Mouse (Mus musculus) limb, embryonic 11.5 days (tissue): Measurements from ENCODE around the gene Dld. TPM values are rescaled to one million over a fixed set of nuclear protein-coding genes. Genes with fewer than 3 reads are reported as not detected.

Experiments used
- ATAC-seq: fragments of 200-750 bp; cut with Nextera tagmentation; 2 replicates; pipeline ENCODE4 v1.8.0; 2017; ENCODE audit warnings: low read depth; ENCODE audit not compliant: insufficient number of reproducible peaks, low FRiP score, low TSS enrichment
- DNase-seq: peaks from one replicate; pipeline ENCODE4 v3.0.0-alpha.2; 2015; ENCODE audit warnings: low spot score
- H3K27ac ChIP-seq: fragments of 300-500 bp; sonication (generic); replicated peaks from 2 replicates; pipeline ENCODE4 v1.5.1; 2014; ENCODE audit warnings: low read depth, mild to moderate bottlenecking, low read length
- H3K27me3 ChIP-seq: fragments of 300-500 bp; sonication (generic); 2 replicates; pipeline ENCODE4 v1.6.1; 2014; ENCODE audit warnings: mild to moderate bottlenecking, low read length, mixed read lengths; ENCODE audit not compliant: control insufficient read depth, insufficient read depth
- H3K36me3 ChIP-seq: fragments of 300-500 bp; sonication (generic); 2 replicates; pipeline ENCODE4 v1.6.1; 2014; ENCODE audit warnings: mild to moderate bottlenecking, low read length, moderate library complexity, mixed read lengths; ENCODE audit not compliant: control insufficient read depth, insufficient read depth
- H3K4me1 ChIP-seq: fragments of 300-500 bp; sonication (generic); 2 replicates; pipeline ENCODE4 v1.6.1; 2014; ENCODE audit warnings: low read length, mixed read lengths; ENCODE audit not compliant: control insufficient read depth, insufficient read depth
- H3K4me2 ChIP-seq: fragments of 300-500 bp; sonication (generic); 2 replicates; pipeline ENCODE4 v1.6.1; 2014; ENCODE audit warnings: low read depth, mild to moderate bottlenecking, moderate library complexity; ENCODE audit not compliant: severe bottlenecking
- H3K4me3 ChIP-seq: fragments of 300-500 bp; sonication (generic); 2 replicates; pipeline ENCODE4 v1.5.1; 2014; ENCODE audit warnings: low read depth, low read length
- H3K9ac ChIP-seq: fragments of 300-500 bp; sonication (generic); 2 replicates; pipeline ENCODE4 v1.6.1; 2014; ENCODE audit warnings: mild to moderate bottlenecking, low read length
- H3K9me3 ChIP-seq: fragments of 300-500 bp; sonication (generic); 2 replicates; pipeline ENCODE4 v1.6.1; 2016; ENCODE audit warnings: low read length; ENCODE audit not compliant: control insufficient read depth
- WGBS: fragments of 180-500 bp; shearing (Covaris S2); extraction: QIAGEN DNeasy Blood & Tissue Kit; methylation state at CpG from one replicate; pipeline ENCODE4 v1.1.7; 2014; 5-methylcytosine and 5-hydroxymethylcytosine counted together
- polyA plus RNA-seq: library from polyadenylated mRNA; unstranded; fragments of >200 nt; fragmentation: Nextera tagmentation; extraction: Ambion mirVana; gene quantifications from 2 replicates; pipeline ENCODE4 v1.2.1, GENCODE M21; 2014

Gene Dld
- polyA plus RNA-seq, 1 experiment from 2014 or later = 176 TPM

DNA sequence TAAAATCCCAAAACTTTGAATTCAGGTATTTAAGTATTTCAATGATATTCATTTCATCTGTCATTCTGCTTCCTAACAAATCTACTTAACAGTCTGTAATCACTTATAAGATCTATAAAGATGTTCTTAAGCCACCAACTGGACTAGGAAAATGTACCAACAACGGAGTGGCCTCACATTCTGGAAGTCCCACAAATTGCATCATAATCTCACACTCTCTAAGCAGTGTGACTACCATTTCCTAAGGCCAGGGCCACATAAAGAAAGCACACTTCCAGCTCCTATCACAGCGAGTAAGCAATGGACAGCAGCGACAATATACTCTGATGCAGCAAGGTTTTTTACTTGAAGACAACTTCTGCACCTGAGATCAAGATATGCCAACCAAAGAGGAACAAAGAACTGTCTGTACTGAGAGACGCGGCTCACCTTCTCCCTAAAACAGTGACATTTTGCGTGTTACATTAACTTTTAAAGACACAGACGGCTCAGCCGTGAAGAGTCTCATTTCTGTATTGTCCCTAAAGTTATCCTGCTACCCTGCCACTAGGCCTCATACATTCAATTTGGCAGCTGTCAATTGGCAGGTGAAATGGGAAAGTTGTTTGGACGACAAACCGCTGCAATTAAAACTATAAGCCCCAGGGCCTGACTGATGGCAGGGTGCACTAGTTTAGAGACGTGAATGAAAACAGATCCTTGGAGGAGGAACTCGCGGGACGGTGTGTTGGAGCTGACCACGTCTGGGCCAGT lies 886 bp downstream of the Dld start:
- ATAC-seq (no peak), DNase-seq (no peak)
- no peaks in the 10 kb centered on the region for H3K9me3 ChIP-seq
- peak overlapping the region; percentile 74 for H3K4me2 ChIP-seq
- no peaks in the 10 kb centered on the region for H3K36me3 ChIP-seq
- H3K4me3 ChIP-seq = peak overlapping the region; percentile 96
- 35% methylated on average over 15 of the region's 15 CpGs for WGBS
- no peak overlapping the region; the same call in 1 of the 2 replicates for H3K27ac ChIP-seq
- H3K27me3 ChIP-seq = no peaks in the 10 kb centered on the region
- H3K9ac ChIP-seq = peak overlapping the region; percentile 90
- peaks cover 5% of the 10 kb centered on the region for H3K4me1 ChIP-seq

DNA sequence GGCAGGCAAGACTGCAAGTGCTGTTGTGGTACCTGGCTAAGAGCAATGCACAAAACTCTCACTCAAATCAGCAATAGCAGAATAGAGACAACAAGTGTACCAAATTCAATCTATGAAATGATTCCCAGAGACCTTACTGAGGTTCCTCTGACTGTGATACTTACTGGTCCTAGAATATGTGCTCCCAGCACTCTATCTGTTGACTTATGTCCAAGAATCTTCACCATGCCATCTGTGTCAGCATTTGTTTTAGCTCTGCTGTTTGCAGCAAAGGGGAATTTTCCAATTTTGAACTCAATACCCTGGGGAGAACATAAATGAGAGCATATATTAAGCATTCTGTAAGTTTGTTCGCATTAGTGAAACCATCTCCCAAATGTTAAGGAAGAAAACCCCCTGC lies 18.0 kb downstream of the Dld start:
- 96% methylated on average over 1 of the region's 1 CpGs for WGBS
- H3K4me1 ChIP-seq = no peaks in the 10 kb centered on the region
- H3K9ac ChIP-seq = no peak overlapping the region
- H3K9me3 ChIP-seq = no peaks in the 10 kb centered on the region
- ATAC-seq (no peak), DNase-seq (no peak)
- peaks cover 16% of the 10 kb centered on the region for H3K36me3 ChIP-seq
- no peak overlapping the region for H3K4me2 ChIP-seq
- H3K4me3 ChIP-seq = no peak overlapping the region
- H3K27me3 ChIP-seq = no peaks in the 10 kb centered on the region
- no peak overlapping the region for H3K27ac ChIP-seq

DNA sequence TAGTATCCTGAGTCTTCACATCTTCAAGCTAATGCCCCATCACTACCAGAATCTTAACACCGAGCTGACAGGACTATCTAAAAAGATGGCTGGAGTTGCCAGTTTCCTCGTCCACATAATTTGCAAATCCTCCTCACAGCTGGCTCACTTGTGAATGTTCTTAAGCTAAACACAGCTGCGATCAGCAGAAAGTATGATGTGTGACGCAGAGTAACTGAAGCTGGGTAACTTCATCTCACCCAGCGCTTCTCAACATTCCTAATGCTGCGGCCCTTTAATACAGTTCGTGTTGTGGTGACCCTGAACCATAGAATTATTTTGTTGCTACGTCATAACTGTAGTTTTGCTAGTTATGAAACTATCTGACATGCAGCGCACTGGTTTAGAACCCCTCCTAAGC lies 24.1 kb downstream of the Dld start:
- H3K36me3 ChIP-seq = peaks cover 5% of the 10 kb centered on the region
- no peak overlapping the region for H3K27ac ChIP-seq
- DNase-seq (peak; percentile 11), ATAC-seq (no peak)
- no peak overlapping the region for H3K9ac ChIP-seq
- H3K4me1 ChIP-seq = no peaks in the 10 kb centered on the region
- H3K4me2 ChIP-seq = no peak overlapping the region
- no peaks in the 10 kb centered on the region for H3K27me3 ChIP-seq
- no peak overlapping the region for H3K4me3 ChIP-seq
- no peaks in the 10 kb centered on the region for H3K9me3 ChIP-seq
- 95% methylated on average over 9 of the region's 9 CpGs for WGBS

DNA sequence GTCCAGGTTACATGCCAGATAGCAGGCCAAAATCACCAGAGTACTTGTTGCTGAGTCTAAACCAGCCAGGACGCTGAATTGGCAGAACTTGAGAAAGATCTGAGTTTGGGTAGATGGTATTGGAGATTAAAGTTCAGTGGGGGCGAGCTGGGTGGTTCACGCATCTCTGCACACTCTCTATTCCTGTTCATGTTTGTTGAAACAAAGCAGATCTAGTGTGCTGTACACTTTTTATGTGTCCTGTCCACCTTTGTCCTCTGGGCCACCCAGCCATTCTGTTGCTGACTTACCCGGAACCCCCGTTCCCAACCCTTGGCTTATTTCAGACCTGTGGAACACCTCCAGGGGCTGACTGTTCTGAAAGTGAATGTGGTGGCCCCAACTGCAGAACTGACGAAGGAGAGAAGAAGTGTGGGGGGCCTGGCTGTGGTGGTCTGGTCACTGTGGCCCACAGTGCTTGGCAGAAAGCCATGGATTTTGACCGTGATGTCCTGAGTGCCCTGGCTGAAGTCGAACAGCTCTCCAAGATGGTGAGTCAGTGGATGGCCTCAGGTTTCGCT lies 28.0 kb downstream of the Dld start:
- H3K27me3 ChIP-seq = no peaks in the 10 kb centered on the region
- H3K9ac ChIP-seq = no peak overlapping the region
- H3K27ac ChIP-seq = no peak overlapping the region
- H3K4me3 ChIP-seq = no peak overlapping the region
- H3K4me1 ChIP-seq = peaks cover 8% of the 10 kb centered on the region; the same call in 1 of the 2 replicates
- DNase-seq (no peak), ATAC-seq (no peak)
- no peak overlapping the region for H3K4me2 ChIP-seq
- WGBS = 92% methylated on average over 9 of the region's 9 CpGs
- H3K36me3 ChIP-seq = peaks cover 7% of the 10 kb centered on the region
- no peaks in the 10 kb centered on the region for H3K9me3 ChIP-seq

DNA sequence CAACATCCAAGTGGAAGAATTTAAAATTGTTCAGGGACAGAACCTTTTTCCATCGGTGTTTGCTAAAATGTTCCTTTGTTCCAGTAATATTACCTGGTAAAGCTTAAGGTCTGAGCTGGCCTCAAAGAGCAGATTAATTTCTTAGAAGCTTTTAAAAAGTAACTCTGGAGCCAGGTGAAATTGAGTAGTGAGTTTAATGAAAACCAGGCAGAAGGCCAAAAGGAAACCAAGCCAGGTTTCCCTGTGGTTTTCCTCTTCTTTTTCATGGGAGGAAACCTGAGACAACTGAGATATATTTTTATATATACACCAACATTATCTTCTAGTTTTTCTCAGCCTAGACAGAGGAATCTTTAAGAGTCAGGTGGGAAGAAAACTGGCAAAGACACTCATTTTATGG lies 29.7 kb downstream of the Dld start:
- Histone ChIP-seq H3K4me1 (peaks cover 8% of the 10 kb centered on the region; the same call in 1 of the 2 replicates), H3K36me3 (peaks cover 5% of the 10 kb centered on the region), H3K9ac (no peak overlapping the region), H3K4me2 (no peak overlapping the region), H3K4me3 (no peak overlapping the region), H3K27me3 (no peaks in the 10 kb centered on the region), H3K27ac (peak overlapping the region; percentile 14; the same call in 1 of the 2 replicates), H3K9me3 (no peaks in the 10 kb centered on the region)
- DNase-seq (no peak), ATAC-seq (no peak)
- 73% methylated on average over 1 of the region's 1 CpGs for WGBS

DNA sequence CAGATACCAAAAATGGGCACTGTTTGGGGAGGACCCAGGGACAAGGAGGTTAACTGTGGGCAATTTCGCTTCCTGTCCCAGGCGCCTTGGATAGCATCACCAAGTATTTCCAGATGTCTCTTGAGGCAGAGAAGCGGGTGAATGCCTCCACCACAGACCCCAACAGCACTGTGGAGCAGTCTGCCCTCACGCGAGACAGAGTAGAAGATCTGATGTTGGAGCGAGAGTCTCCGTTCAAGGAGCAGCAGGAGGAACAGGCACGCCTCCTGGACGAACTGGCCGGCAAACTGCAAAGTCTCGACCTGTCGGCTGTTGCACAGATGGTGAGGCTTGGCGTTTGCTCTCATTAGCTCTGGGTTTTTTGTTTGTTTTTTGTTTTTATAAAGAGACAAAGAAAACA lies 30.4 kb downstream of the Dld start:
- no peak overlapping the region; the same call in 1 of the 2 replicates for H3K4me2 ChIP-seq
- peaks cover 5% of the 10 kb centered on the region for H3K36me3 ChIP-seq
- H3K4me1 ChIP-seq = peaks cover 8% of the 10 kb centered on the region; the same call in 1 of the 2 replicates
- no peaks in the 10 kb centered on the region for H3K9me3 ChIP-seq
- WGBS = 42% methylated on average over 13 of the region's 13 CpGs
- H3K27ac ChIP-seq = peak overlapping the region; percentile 61; the same call in 1 of the 2 replicates
- no peak overlapping the region for H3K4me3 ChIP-seq
- H3K27me3 ChIP-seq = no peaks in the 10 kb centered on the region
- ATAC-seq = no peak; the same call in 1 of the 2 replicates
- no peak overlapping the region for H3K9ac ChIP-seq
- peak; percentile 53 for DNase-seq

DNA sequence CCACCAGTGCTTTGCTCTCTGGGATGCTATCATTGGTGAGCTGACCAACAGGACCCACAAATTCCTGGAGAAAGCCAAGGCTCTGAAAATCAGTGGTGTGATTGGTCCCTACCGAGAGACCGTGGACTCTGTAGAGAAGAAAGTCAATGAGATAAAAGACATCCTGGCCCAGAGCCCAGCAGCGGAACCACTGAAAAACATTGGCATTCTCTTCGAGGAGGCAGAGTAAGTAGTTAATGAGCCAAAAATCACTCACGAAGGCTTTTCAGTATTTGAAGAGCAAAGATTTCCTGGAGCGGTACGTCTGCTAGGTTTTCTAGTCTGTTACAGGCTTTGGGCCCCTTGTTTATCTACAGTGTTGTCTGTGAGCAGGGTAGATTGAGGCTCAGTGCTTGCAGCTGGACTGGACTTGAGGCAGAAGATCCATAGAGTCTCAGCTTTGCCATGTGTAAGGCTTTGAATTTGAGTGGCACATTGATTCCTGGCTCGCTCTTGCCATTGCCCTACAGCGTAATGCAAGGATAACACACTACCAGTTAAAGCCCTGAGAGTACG lies 32.8 kb downstream of the Dld start:
- DNase-seq (no peak), ATAC-seq (no peak)
- Histone ChIP-seq H3K4me1 (peaks cover 8% of the 10 kb centered on the region; the same call in 1 of the 2 replicates), H3K4me3 (no peak overlapping the region), H3K9ac (no peak overlapping the region), H3K9me3 (no peaks in the 10 kb centered on the region), H3K27me3 (no peaks in the 10 kb centered on the region), H3K27ac (no peak overlapping the region), H3K4me2 (no peak overlapping the region), H3K36me3 (peaks cover 4% of the 10 kb centered on the region; the same call in 1 of the 2 replicates)
- WGBS = 96% methylated on average over 10 of the region's 10 CpGs

DNA sequence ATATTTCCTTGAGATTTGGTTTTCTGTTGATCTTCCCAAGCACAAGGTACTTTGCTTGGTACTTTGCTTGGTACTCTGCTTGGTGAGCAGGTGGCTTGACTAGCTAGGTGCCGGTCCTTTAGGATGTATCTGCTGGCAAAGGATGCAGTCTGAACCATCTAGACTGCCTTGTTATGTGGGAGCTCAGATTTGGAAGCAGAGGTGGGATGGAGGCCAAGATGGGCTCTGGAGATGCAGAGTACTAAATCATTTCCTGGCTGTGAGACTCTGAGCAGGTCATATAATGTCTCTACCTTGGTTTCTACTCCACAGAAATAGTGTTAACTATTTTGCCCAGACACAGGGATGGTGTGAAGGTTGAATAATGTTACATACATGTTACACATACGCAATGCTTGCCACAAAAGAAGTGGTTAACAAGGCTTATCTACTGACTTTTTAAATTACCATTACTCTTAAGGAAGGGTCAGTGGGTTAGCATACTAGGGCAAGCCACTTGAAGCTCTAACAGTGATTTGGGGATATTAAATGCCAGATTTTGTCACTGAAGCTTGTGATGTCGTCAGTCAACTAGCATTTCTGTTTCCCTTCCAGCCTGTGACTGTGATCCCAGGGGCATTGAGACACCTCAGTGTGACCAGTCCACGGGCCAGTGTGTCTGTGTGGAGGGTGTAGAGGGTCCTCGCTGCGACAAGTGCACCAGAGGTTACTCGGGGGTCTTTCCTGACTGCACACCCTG lies 33.4 kb downstream of the Dld start:
- no peak for ATAC-seq
- Histone ChIP-seq H3K4me1 (peaks cover 8% of the 10 kb centered on the region; the same call in 1 of the 2 replicates), H3K4me3 (no peak overlapping the region), H3K27ac (no peak overlapping the region), H3K9me3 (no peaks in the 10 kb centered on the region), H3K9ac (no peak overlapping the region), H3K4me2 (no peak overlapping the region), H3K27me3 (no peaks in the 10 kb centered on the region), H3K36me3 (peaks cover 4% of the 10 kb centered on the region; the same call in 1 of the 2 replicates)
- no peak for DNase-seq
- WGBS = 92% methylated on average over 7 of the region's 7 CpGs
